Mouse (Mus musculus) stomach, embryonic 14.5 days (tissue): ENCODE measurements around the gene Eps8. TPM values are rescaled to one million over a fixed set of nuclear protein-coding genes. Genes with fewer than 3 reads are reported as not detected.
A peak's percentile ranks its signal among the peaks of the same experiment; 100 is the strongest.
"Not testable (repeated sequence)": the region's sequence is repeated elsewhere in the genome, so short reads cannot be mapped to it uniquely, and the experiment has no call there.

ENCODE experiments used
- ATAC-seq: fragments of 200-750 bp; cut with Nextera tagmentation; 2 replicates; pipeline ENCODE4 v1.8.0; 2017; ENCODE audit warnings: low read depth, moderate TSS enrichment; ENCODE audit not compliant: insufficient number of reproducible peaks, insufficient read depth, low FRiP score
- H3K27ac ChIP-seq: fragments of 300-500 bp; sonication (generic); 2 replicates; pipeline ENCODE4 v1.5.1; 2014; ENCODE audit warnings: mild to moderate bottlenecking, low read length, moderate library complexity, mixed read lengths
- H3K27me3 ChIP-seq: fragments of 300-500 bp; sonication (generic); 2 replicates; pipeline ENCODE4 v1.6.1; 2014; ENCODE audit warnings: low read length, control low read depth, mixed read lengths; ENCODE audit not compliant: control insufficient read depth, insufficient read depth
- H3K36me3 ChIP-seq: fragments of 300-500 bp; sonication (generic); 2 replicates; pipeline ENCODE4 v1.6.1; 2014; ENCODE audit warnings: mild to moderate bottlenecking, control low read depth, low read length, moderate library complexity, mixed read lengths; ENCODE audit not compliant: control insufficient read depth, insufficient read depth
- H3K4me1 ChIP-seq: fragments of 300-500 bp; sonication (generic); 2 replicates; pipeline ENCODE4 v1.6.1; 2014; ENCODE audit warnings: low read length, control low read depth, mixed read lengths; ENCODE audit not compliant: control insufficient read depth, insufficient read depth
- H3K4me2 ChIP-seq: fragments of 300-500 bp; sonication (generic); replicated peaks from 2 replicates; pipeline ENCODE4 v1.6.1; 2014; ENCODE audit warnings: low read depth, low read length, control low read depth
- H3K4me3 ChIP-seq: fragments of 300-500 bp; sonication (generic); 2 replicates; pipeline ENCODE4 v1.5.1; 2014; ENCODE audit warnings: low read depth, low read length, control low read depth
- H3K9ac ChIP-seq: fragments of 300-500 bp; sonication (generic); replicated peaks from 2 replicates; pipeline ENCODE4 v1.6.1; 2014; ENCODE audit warnings: low read depth, mild to moderate bottlenecking, control low read depth, low read length, moderate library complexity, mixed read lengths
- H3K9me3 ChIP-seq: fragments of 300-500 bp; sonication (generic); 2 replicates; pipeline ENCODE4 v1.6.1; 2016; ENCODE audit warnings: low read depth, low read length, control low read depth; ENCODE audit not compliant: control insufficient read depth
- WGBS: fragments of 180-500 bp; shearing (Covaris S2); extraction: QIAGEN DNeasy Blood & Tissue Kit; methylation state at CpG from one replicate; pipeline ENCODE4 v1.1.7; 2014; 5-methylcytosine and 5-hydroxymethylcytosine counted together
- polyA plus RNA-seq: library from polyadenylated mRNA; unstranded; fragments of >200 nt; fragmentation: Nextera tagmentation; extraction: Ambion mirVana; gene quantifications from 2 replicates; pipeline ENCODE4 v1.2.1, GENCODE M21; 2014

The Eps8 gene
- polyA plus RNA-seq, 1 experiment from 2014 or later = 21.6 TPM

DNA sequence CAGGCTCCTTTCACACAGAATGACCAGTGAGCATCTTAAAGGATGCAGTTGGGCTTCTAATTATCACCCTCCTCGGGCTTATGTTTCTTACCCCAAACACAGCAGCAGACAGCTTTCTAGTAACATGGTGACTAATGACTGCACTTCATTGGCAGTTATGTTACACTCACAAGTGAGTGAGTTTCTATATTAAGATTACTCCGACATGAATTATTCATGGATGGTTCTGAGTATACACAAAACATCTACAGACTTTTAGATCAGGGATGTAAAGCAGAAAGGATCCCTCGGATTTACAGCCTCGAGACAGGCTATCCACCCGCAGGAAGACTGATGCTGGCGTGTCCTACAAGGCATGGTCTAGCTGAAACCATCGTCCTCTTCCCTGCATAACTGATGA lies 171.8 kb downstream of the Eps8 start:
- Histone ChIP-seq H3K4me2 (no peak overlapping the region), H3K36me3 (no peaks in the 10 kb centered on the region), H3K4me3 (no peak overlapping the region), H3K9me3 (no peaks in the 10 kb centered on the region), H3K4me1 (no peaks in the 10 kb centered on the region), H3K27me3 (no peaks in the 10 kb centered on the region), H3K9ac (no peak overlapping the region), H3K27ac (no peak overlapping the region)
- 86% methylated on average over 7 of the region's 7 CpGs for WGBS
- no peak for ATAC-seq

GRCm38 (mm10) chr6:137475695-137476094 lies 179.0 kb downstream of the Eps8 start:
- H3K4me1 ChIP-seq = not testable (repeated sequence)

DNA sequence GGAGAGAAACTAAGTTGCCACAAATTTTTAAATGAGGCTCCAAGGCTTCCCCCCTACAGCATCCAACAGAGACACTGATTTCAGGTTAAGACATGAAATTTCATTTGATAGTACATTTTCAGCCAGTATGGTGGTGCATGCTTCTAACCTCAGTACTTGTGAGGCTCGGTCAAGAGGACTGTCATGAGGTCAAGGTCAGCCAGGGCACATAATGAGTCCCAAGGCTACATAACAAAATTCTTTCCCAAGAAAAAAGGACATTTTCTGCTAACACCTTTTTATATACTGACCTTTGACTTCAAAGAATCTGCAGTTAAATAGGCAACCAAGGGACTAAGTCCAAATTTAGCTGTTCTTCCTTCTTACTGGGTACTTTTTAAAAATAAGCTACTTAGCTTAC lies 181.2 kb downstream of the Eps8 start:
- H3K9ac ChIP-seq = no peak overlapping the region
- no peak overlapping the region for H3K4me2 ChIP-seq
- 59% methylated on average over 1 of the region's 1 CpGs for WGBS
- H3K27me3 ChIP-seq = no peaks in the 10 kb centered on the region
- ATAC-seq = no peak
- H3K36me3 ChIP-seq = no peaks in the 10 kb centered on the region
- H3K27ac ChIP-seq = no peak overlapping the region
- H3K9me3 ChIP-seq = 0 out of 2 replicates have a peak, but pooled peaks cover 3% of the 10 kb centered on the region
- peaks cover 14% of the 10 kb centered on the region for H3K4me1 ChIP-seq
- H3K4me3 ChIP-seq = no peak overlapping the region

More at GRCm38 (mm10) chr6:137475695-137476094, 179.0 kb downstream of the Eps8 start:
- H3K4me2 ChIP-seq, H3K9ac ChIP-seq, H3K4me3 ChIP-seq, H3K27ac ChIP-seq, H3K9me3 ChIP-seq, ATAC-seq, H3K27me3 ChIP-seq, H3K36me3 ChIP-seq: not testable (repeated sequence)
- WGBS = 92% methylated on average over 5 of the region's 5 CpGs

GRCm38 (mm10) chr6:137472129-137472528 lies 182.5 kb downstream of the Eps8 start:
- no peak for ATAC-seq
- WGBS = 82% methylated on average over 9 of the region's 9 CpGs
- no peaks in the 10 kb centered on the region for H3K27me3 ChIP-seq
- H3K4me2 ChIP-seq = no peak overlapping the region
- H3K27ac ChIP-seq = no peak overlapping the region
- no peak overlapping the region for H3K9ac ChIP-seq
- H3K9me3 ChIP-seq = 0 out of 2 replicates have a peak, but pooled peaks cover 3% of the 10 kb centered on the region
- no peaks in the 10 kb centered on the region for H3K36me3 ChIP-seq
- no peak overlapping the region for H3K4me3 ChIP-seq
- peaks cover 14% of the 10 kb centered on the region for H3K4me1 ChIP-seq

DNA sequence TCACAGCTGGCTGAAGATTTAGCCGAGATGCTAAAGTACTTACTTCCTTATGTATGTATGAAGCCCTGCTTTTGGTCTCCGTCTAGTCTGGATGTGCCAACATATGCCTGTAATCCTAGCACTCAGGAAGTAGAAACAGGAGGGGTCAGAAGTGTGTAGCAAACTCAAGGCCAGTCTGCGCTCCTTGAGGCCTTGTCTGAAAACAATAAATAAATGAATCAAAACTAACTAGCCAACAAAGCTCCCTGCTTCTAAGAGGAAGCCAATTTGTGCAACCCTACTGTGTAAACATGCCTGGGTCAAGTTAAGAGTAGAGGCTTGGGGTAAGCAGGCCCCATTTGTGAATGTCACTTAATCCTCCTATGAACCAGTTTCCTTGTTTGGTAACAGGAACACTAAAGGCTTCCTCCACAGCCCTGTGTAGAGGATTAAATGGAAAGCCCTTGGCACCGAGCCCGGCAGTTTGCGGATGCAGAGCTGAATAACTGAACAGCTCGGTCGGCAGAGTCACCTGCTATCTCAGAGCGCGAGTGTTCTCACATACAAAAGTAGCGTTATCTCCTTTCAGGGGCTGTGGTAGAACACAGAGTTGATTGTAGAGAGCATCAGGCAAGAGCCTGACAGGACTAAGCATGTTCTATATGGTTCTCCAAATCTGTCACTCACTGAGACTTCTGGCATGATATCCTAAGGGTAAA lies 183.6 kb downstream of the Eps8 start:
- no peak overlapping the region for H3K4me2 ChIP-seq
- no peak overlapping the region for H3K4me3 ChIP-seq
- peak; percentile 88 for ATAC-seq
- H3K27me3 ChIP-seq = no peaks in the 10 kb centered on the region
- peaks cover 14% of the 10 kb centered on the region for H3K4me1 ChIP-seq
- no peaks in the 10 kb centered on the region for H3K36me3 ChIP-seq
- H3K9ac ChIP-seq = no peak overlapping the region
- H3K9me3 ChIP-seq = no peaks in the 10 kb centered on the region
- WGBS = 14% methylated on average over 11 of the region's 11 CpGs
- peak overlapping the region; percentile 74 for H3K27ac ChIP-seq

GRCm38 (mm10) chr6:137469541-137469940 lies 185.1 kb downstream of the Eps8 start:
- H3K4me1 ChIP-seq = peaks cover 17% of the 10 kb centered on the region
- H3K27me3 ChIP-seq = no peaks in the 10 kb centered on the region
- H3K9me3 ChIP-seq = no peaks in the 10 kb centered on the region
- no peak overlapping the region for H3K4me2 ChIP-seq
- 97% methylated on average over 4 of the region's 4 CpGs for WGBS
- no peaks in the 10 kb centered on the region for H3K36me3 ChIP-seq
- no peak for ATAC-seq
- H3K9ac ChIP-seq = no peak overlapping the region
- no peak overlapping the region for H3K27ac ChIP-seq
- no peak overlapping the region for H3K4me3 ChIP-seq

DNA sequence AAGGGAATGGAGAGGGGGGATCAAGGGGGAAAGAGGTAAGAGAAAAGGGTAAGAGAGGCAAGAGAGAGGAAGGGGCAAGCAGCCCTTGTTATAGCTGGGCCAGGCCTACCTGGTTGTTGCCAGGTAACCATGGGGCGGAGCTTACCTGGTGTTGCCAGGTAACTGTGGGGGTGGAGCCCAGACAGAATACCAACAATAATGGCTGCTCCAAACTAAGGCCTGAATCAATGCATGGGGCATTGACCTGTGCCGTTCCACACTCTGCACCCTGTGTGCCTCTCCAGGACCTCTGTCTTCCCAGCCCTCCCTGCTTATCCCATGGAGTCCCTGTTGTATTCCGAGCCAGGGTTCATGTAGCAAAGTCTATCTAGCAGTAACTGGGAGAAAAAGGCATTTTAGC lies 187.0 kb downstream of the Eps8 start:
- no peak for ATAC-seq
- 85% methylated on average over 3 of the region's 3 CpGs for WGBS

GRCm38 (mm10) chr6:137466256-137466655 lies 188.4 kb downstream of the Eps8 start:
- no peaks in the 10 kb centered on the region for H3K27me3 ChIP-seq
- 58% methylated on average over 2 of the region's 2 CpGs for WGBS
- ATAC-seq = no peak
- H3K4me2 ChIP-seq = no peak overlapping the region
- H3K9me3 ChIP-seq = no peaks in the 10 kb centered on the region
- no peaks in the 10 kb centered on the region for H3K36me3 ChIP-seq
- no peak overlapping the region for H3K27ac ChIP-seq
- H3K4me3 ChIP-seq = no peak overlapping the region
- H3K9ac ChIP-seq = no peak overlapping the region
- peaks cover 14% of the 10 kb centered on the region for H3K4me1 ChIP-seq

More for the DNA sequence above, 187.0 kb downstream of the Eps8 start:
- H3K36me3 ChIP-seq = no peaks in the 10 kb centered on the region
- H3K4me2 ChIP-seq = no peak overlapping the region
- H3K27me3 ChIP-seq = no peaks in the 10 kb centered on the region
- no peak overlapping the region for H3K9ac ChIP-seq
- H3K9me3 ChIP-seq = no peaks in the 10 kb centered on the region
- H3K4me3 ChIP-seq = no peak overlapping the region
- H3K27ac ChIP-seq = no peak overlapping the region
- H3K4me1 ChIP-seq = peaks cover 17% of the 10 kb centered on the region

- H3K27ac ChIP-seq = peak overlapping the region; percentile 55; the same call in 1 of the 2 replicates
- peak; percentile 47; the same call in 1 of the 2 replicates for ATAC-seq
- H3K4me2 ChIP-seq = no peak overlapping the region
- no peaks in the 10 kb centered on the region for H3K27me3 ChIP-seq
- no peak overlapping the region for H3K9ac ChIP-seq
- no peaks in the 10 kb centered on the region for H3K9me3 ChIP-seq
- 19% methylated on average over 2 of the region's 2 CpGs for WGBS
- no peak overlapping the region for H3K4me3 ChIP-seq
- no peaks in the 10 kb centered on the region for H3K36me3 ChIP-seq
- peaks cover 4% of the 10 kb centered on the region; the same call in 1 of the 2 replicates for H3K4me1 ChIP-seq
Observed at GRCm38 (mm10) chr6:137465253-137465652, 189.4 kb downstream of the Eps8 start.
